Mouse (Mus musculus) ES-Bruce4 (cell line): ENCODE data around the gene Nsun4. TPM values are rescaled to one million over a fixed set of nuclear protein-coding genes. Genes with fewer than 3 reads are reported as not detected.

Source experiments
- H3K27ac ChIP-seq: 2 replicates; pipeline ENCODE4 v1.5.1; 2012; ENCODE audit warnings: low read length, inconsistent platforms; ENCODE audit not compliant: insufficient read depth
- H3K27me3 ChIP-seq: 2 replicates; pipeline ENCODE4 v1.6.1; 2012; ENCODE audit warnings: mild to moderate bottlenecking, low read length, inconsistent platforms; ENCODE audit not compliant: control insufficient read depth, poor library complexity, insufficient read depth, severe bottlenecking
- H3K36me3 ChIP-seq: 2 replicates; pipeline ENCODE4 v1.6.1; 2012; ENCODE audit warnings: inconsistent platforms, mild to moderate bottlenecking, low read length, moderate library complexity; ENCODE audit not compliant: control insufficient read depth, poor library complexity, insufficient read depth, severe bottlenecking
- H3K4me1 ChIP-seq: one replicate; pipeline ENCODE4 v1.8.1; 2011; ENCODE audit warnings: low read length; ENCODE audit not compliant: control insufficient read depth, insufficient read depth
- H3K4me3 ChIP-seq: 2 replicates; pipeline ENCODE4 v1.5.1; 2011; ENCODE audit warnings: low read depth, mild to moderate bottlenecking, low read length
- H3K9ac ChIP-seq: 2 replicates; pipeline ENCODE4 v1.6.1; 2012; ENCODE audit warnings: low read depth, mild to moderate bottlenecking, inconsistent platforms; ENCODE audit not compliant: poor library complexity, severe bottlenecking
- H3K9me3 ChIP-seq: replicated peaks from 2 replicates; pipeline ENCODE4 v1.6.1; 2012; ENCODE audit warnings: mild to moderate bottlenecking, low read length, inconsistent platforms; ENCODE audit not compliant: control insufficient read depth, poor library complexity, insufficient read depth, severe bottlenecking
- CTCF ChIP-seq: IDR thresholded peaks from one replicate; pipeline ENCODE4 v1.8.1; 2011; ENCODE audit warnings: low read depth, low read length
- EP300 ChIP-seq: IDR thresholded peaks from 2 replicates; pipeline ENCODE4 v1.6.1; 2011; ENCODE audit warnings: low read depth, low read length; ENCODE audit not compliant: insufficient read depth
- POLR2A ChIP-seq: IDR thresholded peaks from one replicate; pipeline ENCODE4 v1.8.1; 2011; ENCODE audit warnings: low read length; ENCODE audit not compliant: insufficient read depth
- polyA plus RNA-seq: library from polyadenylated mRNA; stranded (reverse); fragments of >200 nt; gene quantifications from 2 replicates; pipeline ENCODE4 v1.2.4, GENCODE M21; 2011; ENCODE audit warnings: low read depth; ENCODE audit not compliant: missing spikeins, insufficient read depth, insufficient read length

Gene Nsun4
- polyA plus RNA-seq, 1 experiment = 14.4 TPM

DNA sequence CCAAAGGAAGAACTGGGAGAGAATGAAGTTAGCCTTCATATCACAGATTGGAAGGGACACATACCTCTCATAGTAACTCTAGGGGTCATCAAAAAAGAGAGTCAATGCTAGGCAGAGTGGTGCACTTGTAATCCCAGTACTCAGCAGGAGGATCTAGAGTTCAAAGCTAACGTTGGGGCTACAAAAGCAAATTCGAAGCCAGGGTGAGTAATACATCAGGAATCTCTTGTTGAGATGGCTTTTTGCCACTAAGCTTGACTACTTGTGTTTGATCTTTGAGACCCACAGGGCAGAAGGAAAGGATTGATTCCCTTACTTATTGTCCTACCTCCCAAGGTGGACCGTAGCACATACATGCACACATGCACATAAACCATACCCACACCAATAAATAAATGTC lies 4.5 kb downstream of the Nsun4 start:
- Histone ChIP-seq H3K4me1 (no peaks in the 10 kb centered on the region), H3K36me3 (peaks cover 5% of the 10 kb centered on the region), H3K27ac (no peak overlapping the region), H3K9me3 (no peaks in the 10 kb centered on the region), H3K4me3 (no peak overlapping the region), H3K27me3 (no peaks in the 10 kb centered on the region), H3K9ac (no peak overlapping the region)
- TF ChIP-seq CTCF = no peak
- no peak for TF ChIP-seq POLR2A
- TF ChIP-seq EP300 = no peak

DNA sequence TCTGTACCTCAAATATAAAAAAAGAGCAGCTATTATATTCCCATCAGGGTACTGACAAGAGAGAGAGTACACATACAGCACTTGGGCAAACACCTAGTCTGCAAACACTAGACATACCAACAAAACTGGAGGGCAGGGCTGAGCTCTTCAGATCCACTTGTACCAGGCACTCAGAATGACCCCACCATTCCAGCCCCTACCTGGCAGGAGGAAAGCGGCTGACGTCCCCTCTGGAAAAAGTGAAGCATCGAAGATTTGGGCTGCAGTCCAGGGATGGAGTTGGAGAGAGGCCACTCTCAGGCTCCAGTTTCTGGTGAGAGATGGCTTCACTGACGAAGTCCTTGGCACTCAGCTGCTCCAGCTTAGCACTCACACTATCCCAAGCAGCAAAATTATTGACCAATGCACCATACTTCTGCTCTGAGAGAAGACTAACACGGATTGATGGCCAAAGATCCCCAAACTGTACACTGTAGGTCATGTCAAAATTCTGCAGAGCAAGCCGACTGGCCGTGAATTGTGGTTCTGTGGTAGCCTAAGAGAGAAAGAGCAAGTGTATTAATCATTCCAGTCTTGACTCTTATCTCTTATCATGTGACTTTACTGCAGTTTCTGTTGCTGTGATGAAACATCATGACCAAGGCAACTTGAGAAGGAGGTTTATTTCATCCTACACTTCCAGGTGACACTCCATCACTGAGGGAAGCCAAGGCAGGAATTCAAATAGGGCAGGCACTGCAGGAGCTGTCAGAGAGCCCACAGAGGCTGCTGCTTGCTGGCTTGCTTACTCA lies 5.4 kb downstream of the Nsun4 start:
- Histone ChIP-seq H3K9me3 (no peaks in the 10 kb centered on the region), H3K36me3 (peaks cover 5% of the 10 kb centered on the region), H3K4me3 (no peak overlapping the region), H3K27ac (no peak overlapping the region), H3K27me3 (no peaks in the 10 kb centered on the region), H3K4me1 (no peaks in the 10 kb centered on the region), H3K9ac (no peak overlapping the region)
- TF ChIP-seq CTCF (no peak), EP300 (no peak), POLR2A (no peak)

DNA sequence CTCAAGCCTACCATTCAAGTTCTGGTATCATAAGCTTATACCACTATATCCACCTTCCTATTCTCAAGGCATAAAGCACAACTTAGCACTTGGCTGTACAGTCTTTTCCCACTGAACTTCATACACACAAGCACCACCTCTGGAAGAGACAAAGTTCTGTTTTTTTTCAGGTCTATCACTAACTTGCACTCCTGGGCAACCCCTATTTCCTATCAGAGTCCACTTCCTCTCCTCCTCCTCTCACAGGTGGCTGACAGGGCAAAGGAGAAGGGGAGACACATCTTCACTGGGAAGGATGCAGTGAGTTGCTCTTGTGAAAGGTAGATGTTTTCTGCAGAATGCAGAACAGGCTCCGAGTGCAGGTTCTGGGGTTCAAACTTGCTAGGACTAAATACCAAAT lies 6.0 kb downstream of the Nsun4 start:
- no peak overlapping the region for H3K27ac ChIP-seq
- no peak overlapping the region for H3K4me3 ChIP-seq
- no peaks in the 10 kb centered on the region for H3K27me3 ChIP-seq
- H3K36me3 ChIP-seq = peaks cover 5% of the 10 kb centered on the region
- TF ChIP-seq EP300 (no peak), POLR2A (no peak), CTCF (no peak)
- H3K9me3 ChIP-seq = no peaks in the 10 kb centered on the region
- no peak overlapping the region for H3K9ac ChIP-seq
- no peaks in the 10 kb centered on the region for H3K4me1 ChIP-seq

DNA sequence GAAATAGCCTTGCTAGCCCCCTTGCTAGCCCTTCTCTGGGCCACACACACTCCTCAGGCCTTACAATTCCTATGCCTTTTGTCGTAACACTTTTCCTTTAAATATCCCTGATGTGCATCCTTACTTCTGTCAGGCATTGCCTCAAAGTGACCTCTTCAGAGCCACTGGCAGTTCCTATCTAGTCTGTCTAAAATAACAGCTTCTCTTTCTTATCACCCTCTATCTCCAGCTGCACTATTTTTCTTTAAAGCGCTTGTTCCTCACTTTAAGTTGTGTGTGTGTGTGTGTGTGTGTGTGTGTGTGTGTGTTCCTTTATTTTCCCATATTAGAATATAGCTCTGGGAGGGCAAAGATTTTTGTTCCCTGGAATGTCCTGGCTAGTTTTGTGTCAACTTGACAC lies 7.1 kb downstream of the Nsun4 start:
- Histone ChIP-seq H3K4me3 (no peak overlapping the region), H3K27me3 (no peaks in the 10 kb centered on the region), H3K9me3 (no peaks in the 10 kb centered on the region), H3K27ac (no peak overlapping the region), H3K9ac (no peak overlapping the region), H3K36me3 (peaks cover 10% of the 10 kb centered on the region), H3K4me1 (no peaks in the 10 kb centered on the region)
- TF ChIP-seq EP300 = no peak
- TF ChIP-seq POLR2A = no peak
- TF ChIP-seq CTCF = no peak

DNA sequence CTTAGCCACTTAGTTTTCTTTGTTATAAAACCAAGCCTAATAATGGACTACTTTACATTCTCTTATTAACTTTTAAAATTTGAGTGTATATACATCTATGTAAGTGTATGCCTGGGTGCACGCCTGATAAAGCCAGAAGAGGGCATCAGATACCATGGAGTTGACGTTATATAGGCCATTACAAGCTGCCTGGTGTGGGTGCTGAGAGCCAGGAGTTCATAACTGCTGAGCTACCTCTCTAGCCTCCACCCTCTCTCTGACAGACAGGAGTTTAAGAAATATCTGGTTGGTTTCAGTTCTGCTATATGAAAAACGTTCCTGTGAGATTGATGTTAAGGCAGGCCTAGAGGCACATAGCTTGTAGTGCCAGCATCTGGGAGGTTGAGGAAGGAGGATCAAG lies 11.5 kb downstream of the Nsun4 start:
- TF ChIP-seq CTCF (no peak), EP300 (no peak), POLR2A (no peak)
- Histone ChIP-seq H3K9me3 (no peaks in the 10 kb centered on the region), H3K27ac (no peak overlapping the region), H3K27me3 (no peaks in the 10 kb centered on the region), H3K9ac (no peak overlapping the region), H3K36me3 (peaks cover 9% of the 10 kb centered on the region), H3K4me3 (no peak overlapping the region), H3K4me1 (no peaks in the 10 kb centered on the region)

DNA sequence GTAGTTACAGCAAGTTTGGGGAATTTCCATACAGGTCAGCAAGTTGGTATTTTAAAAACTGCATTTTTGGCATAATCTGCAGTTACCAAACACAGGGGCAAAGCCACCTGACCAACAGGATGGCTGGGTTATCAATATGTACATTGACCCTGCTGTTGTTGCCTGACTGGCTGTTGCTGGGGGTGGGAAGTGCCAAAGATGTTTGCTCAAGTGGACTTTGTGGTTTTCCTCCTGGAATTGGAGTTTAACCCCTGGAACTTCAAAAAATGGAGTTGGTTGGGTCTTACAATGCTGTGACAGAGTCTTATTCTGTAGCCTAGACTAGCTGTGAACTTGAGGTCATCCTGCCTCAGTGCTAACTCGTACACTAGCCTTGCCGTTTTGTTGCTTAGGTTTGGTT lies 13.2 kb downstream of the Nsun4 start:
- no peaks in the 10 kb centered on the region for H3K4me1 ChIP-seq
- H3K36me3 ChIP-seq = peaks cover 9% of the 10 kb centered on the region
- no peak for TF ChIP-seq EP300
- no peak for TF ChIP-seq CTCF
- no peak for TF ChIP-seq POLR2A
- H3K9me3 ChIP-seq = no peaks in the 10 kb centered on the region
- no peak overlapping the region for H3K9ac ChIP-seq
- H3K4me3 ChIP-seq = no peak overlapping the region
- H3K27ac ChIP-seq = no peak overlapping the region
- H3K27me3 ChIP-seq = no peaks in the 10 kb centered on the region
